Mouse (Mus musculus) lung, adult 2 months (tissue): ENCODE measurements around the gene Hist1h2br.

Experiments
- CTCF ChIP-seq: fragments of 200-500 bp; IDR thresholded peaks from 2 replicates; pipeline ENCODE4 v1.5.1; 2011; ENCODE audit warnings: mild to moderate bottlenecking, low read length, control low read depth; ENCODE audit not compliant: insufficient read depth
- POLR2A ChIP-seq: fragments of 200-500 bp; IDR thresholded peaks from 2 replicates; pipeline ENCODE4 v1.6.1; 2011; ENCODE audit warnings: low read depth, mild to moderate bottlenecking, control low read depth, low read length, borderline replicate concordance; ENCODE audit errors: extremely low read depth

DNA sequence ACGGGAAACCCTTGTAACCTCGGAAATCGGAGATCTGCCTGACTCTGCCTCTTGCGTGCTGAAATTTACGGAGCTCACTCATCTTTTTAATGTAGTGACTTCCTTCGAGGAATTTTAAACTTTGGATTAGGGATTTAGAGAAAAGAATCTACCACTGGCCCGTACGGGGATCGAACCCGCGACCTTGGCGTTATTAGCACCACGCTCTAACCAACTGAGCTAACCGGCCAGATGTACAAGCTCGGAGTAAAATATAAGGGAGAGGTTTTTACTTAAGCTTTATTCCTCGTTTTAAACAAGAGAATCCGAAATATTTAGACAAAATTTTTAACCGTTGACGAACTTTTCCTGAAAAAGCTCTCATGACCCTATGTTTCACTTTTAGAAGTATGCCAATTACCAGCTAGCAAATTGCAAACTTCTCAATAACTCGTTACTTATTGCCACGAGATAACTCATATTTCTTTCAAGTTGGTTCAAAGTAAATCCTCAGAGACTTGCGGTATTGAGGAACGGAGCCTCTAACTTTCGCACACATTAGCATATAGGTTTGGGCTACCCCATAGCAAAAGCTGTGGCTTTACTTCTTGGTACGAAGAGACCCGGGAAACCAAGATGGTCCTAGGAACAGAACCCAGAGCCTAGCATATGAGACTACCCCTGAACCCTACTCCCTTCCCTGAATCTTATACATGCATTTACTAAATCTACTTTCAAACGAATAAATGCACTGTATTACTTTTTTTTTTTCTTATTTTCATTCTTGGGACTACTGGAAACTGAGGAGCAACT is 48.5 kb downstream of the Hist1h2br start:
- TF ChIP-seq CTCF (no peak), POLR2A (no peak)
